Mouse (Mus musculus) hindbrain, embryonic 10.5 days (tissue): ENCODE results near the gene Abhd11. TPM values are rescaled to one million over a fixed set of nuclear protein-coding genes. Genes with fewer than 3 reads are reported as not detected.
A peak's percentile ranks its signal among the peaks of the same experiment; 100 is the strongest.
"Not testable (repeated sequence)": the region's sequence is repeated elsewhere in the genome, so short reads cannot be mapped to it uniquely, and the experiment has no call there.

Experiments
- DNase-seq: peaks from one replicate; pipeline ENCODE4 v3.0.0-alpha.2; 2017; ENCODE audit warnings: low spot score
- H3K27ac ChIP-seq: fragments of 300-500 bp; sonication (generic); 2 replicates; pipeline ENCODE4 v1.5.1; 2016; ENCODE audit warnings: mild to moderate bottlenecking, moderate library complexity
- H3K27me3 ChIP-seq: fragments of 300-500 bp; sonication (generic); 2 replicates; pipeline ENCODE4 v1.6.1; 2016; ENCODE audit warnings: mild to moderate bottlenecking; ENCODE audit not compliant: poor library complexity, insufficient read depth, severe bottlenecking
- H3K36me3 ChIP-seq: fragments of 300-500 bp; sonication (generic); 2 replicates; pipeline ENCODE4 v1.6.1; 2016; ENCODE audit warnings: mild to moderate bottlenecking, moderate library complexity
- H3K4me1 ChIP-seq: fragments of 300-500 bp; sonication (generic); replicated peaks from 2 replicates; pipeline ENCODE4 v1.6.1; 2016; ENCODE audit warnings: mild to moderate bottlenecking
- H3K4me3 ChIP-seq: fragments of 300-500 bp; sonication (generic); 2 replicates; pipeline ENCODE4 v1.5.1; 2016; ENCODE audit warnings: mild to moderate bottlenecking, moderate library complexity
- H3K9me3 ChIP-seq: fragments of 300-500 bp; sonication (generic); 2 replicates; pipeline ENCODE4 v1.6.1; 2016; ENCODE audit warnings: mild to moderate bottlenecking, moderate library complexity
- WGBS: fragments of 180-500 bp; shearing (Covaris S2); methylation state at CpG from one replicate; pipeline ENCODE4 v1.1.7; 2016; 5-methylcytosine and 5-hydroxymethylcytosine counted together
- polyA plus RNA-seq: library from polyadenylated mRNA; unstranded; fragments of >200 nt; fragmentation: Nextera tagmentation; extraction: Ambion mirVana; gene quantifications from 2 replicates; pipeline ENCODE4 v1.2.1, GENCODE M21; 2016

Abhd11 gene
- 42.2 and 43.6 TPM in 2 replicates for polyA plus RNA-seq

- peaks cover 51% of the 10 kb centered on the region for H3K4me1 ChIP-seq
- H3K36me3 ChIP-seq, result no peaks in the 10 kb centered on the region
- DNase-seq, result peak; percentile 99
- H3K4me3 ChIP-seq, result peak within 1 kb of the TSS; percentile 70
- H3K27me3 ChIP-seq, result peaks cover 21% of the 10 kb centered on the region
- H3K27ac ChIP-seq, result peak within 1 kb of the TSS; percentile 94
- under 1% methylated on average over 52 of the region's 52 CpGs for WGBS
- H3K9me3 ChIP-seq, result no peaks in the 10 kb centered on the region
Observed at GRCm38 (mm10) chr5:135008671-135009589, at the start of gene Abhd11. TSS of gene Abhd11 (plus strand) at chr5:135009152.

GRCm38 (mm10) chr5:134960430-134960829 lies 48.5 kb upstream of the Abhd11 start:
- Histone ChIP-seq H3K36me3 (no peaks in the 10 kb centered on the region), H3K9me3 (no peaks in the 10 kb centered on the region), H3K27me3 (no peaks in the 10 kb centered on the region), H3K4me1 (peaks cover 6% of the 10 kb centered on the region; the same call in 1 of the 2 replicates), H3K4me3 (no peak overlapping the region), H3K27ac (no peak overlapping the region)
- DNase-seq, result no peak
- 72% methylated on average over 2 of the region's 2 CpGs for WGBS

- Histone ChIP-seq H3K4me1 (peaks cover 17% of the 10 kb centered on the region), H3K36me3 (no peaks in the 10 kb centered on the region), H3K27ac (no peak overlapping the region), H3K4me3 (no peak overlapping the region), H3K9me3 (no peaks in the 10 kb centered on the region), H3K27me3 (peaks cover 8% of the 10 kb centered on the region; the same call in 1 of the 2 replicates)
- 94% methylated on average over 2 of the region's 2 CpGs for WGBS
- DNase-seq, result no peak
Observed at GRCm38 (mm10) chr5:134961519-134961918, 47.4 kb upstream of the Abhd11 start.

GRCm38 (mm10) chr5:134963546-134963945 lies 45.4 kb upstream of the Abhd11 start:
- Histone ChIP-seq H3K9me3 (no peaks in the 10 kb centered on the region), H3K27ac (no peak overlapping the region), H3K4me1 (peaks cover 30% of the 10 kb centered on the region), H3K4me3 (no peak overlapping the region), H3K36me3 (no peaks in the 10 kb centered on the region), H3K27me3 (peaks cover 20% of the 10 kb centered on the region; the same call in 1 of the 2 replicates)
- no peak for DNase-seq
- 46% methylated on average over 5 of the region's 5 CpGs for WGBS

DNA sequence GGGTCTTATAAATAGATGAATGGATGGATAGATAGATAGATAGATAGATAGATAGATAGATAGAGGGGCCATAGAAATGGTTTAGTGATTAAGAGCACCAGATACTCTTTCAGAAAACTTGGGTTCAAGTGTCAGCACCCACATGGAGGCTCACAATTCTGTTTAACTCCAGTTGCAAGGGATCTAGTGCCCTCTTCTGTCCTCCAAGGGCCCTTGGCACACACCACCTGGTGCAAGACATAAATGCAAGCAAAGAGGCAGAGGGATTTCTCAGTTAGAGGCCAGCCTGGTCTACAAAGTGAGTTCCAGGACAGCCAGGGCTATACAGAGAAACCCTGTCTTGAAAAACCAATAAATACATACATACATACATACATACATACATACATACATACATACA lies 44.3 kb upstream of the Abhd11 start:
- H3K27ac ChIP-seq, DNase-seq, H3K4me3 ChIP-seq, H3K9me3 ChIP-seq, H3K36me3 ChIP-seq: not testable (repeated sequence)
- peaks cover 20% of the 10 kb centered on the region; the same call in 1 of the 2 replicates for H3K27me3 ChIP-seq
- peaks cover 30% of the 10 kb centered on the region for H3K4me1 ChIP-seq

- H3K27me3 ChIP-seq, result peaks cover 20% of the 10 kb centered on the region; the same call in 1 of the 2 replicates
- peaks cover 30% of the 10 kb centered on the region for H3K4me1 ChIP-seq
- DNase-seq, result peak; percentile 73
- WGBS, result 5% methylated on average over 10 of the region's 10 CpGs
- no peaks in the 10 kb centered on the region for H3K36me3 ChIP-seq
- H3K4me3 ChIP-seq, result peak overlapping the region; percentile 42
- H3K9me3 ChIP-seq, result no peaks in the 10 kb centered on the region
- H3K27ac ChIP-seq, result no peak overlapping the region
Observed at GRCm38 (mm10) chr5:134965473-134965851, 43.5 kb upstream of the Abhd11 start.

DNA sequence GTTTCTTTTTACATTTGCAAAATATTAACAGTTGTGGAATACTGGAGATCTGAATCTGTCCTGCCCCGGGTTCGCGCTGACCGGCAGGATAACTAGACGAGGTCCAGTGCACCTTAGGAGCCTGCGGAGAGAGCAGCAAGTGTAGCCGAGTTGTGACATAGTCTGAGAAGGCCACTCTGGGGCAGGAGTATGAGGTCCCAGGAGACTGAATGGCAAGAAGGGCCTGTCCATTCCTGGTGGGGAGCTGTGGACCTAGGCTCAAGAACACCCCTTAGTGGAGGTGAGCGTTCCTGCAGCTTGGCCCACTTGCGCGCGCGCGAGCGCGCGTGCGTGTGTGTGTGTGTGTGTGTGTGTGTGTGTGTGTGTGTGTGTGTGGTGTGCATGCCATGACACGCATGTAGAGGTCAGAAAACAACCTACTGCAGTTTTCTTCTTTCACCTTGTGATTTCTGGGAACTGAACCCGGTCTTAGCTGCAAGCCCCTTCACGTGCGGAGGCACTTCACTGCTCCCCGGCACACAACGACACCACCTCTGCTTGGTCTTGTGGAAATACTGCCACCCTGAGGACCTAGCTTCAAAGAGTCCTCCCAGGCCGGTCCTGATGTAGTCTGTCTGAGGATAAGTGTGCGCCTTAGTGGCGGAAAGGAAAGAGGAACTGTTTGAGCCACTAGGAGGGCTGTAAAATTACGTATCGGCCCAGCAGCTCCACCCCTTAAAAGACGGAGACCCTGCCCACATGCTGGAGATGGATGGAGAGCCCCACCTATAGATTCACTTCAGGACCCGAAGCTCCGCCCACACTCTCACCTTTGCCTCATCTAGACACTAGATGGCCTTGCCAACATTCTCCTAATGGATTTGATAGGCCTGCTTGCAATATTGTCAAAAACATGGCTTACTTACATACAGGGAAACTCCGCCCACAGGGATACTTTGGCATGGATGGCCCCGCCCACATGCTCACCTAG lies 42.8 kb upstream of the Abhd11 start:
- H3K4me3 ChIP-seq, result peak overlapping the region; percentile 42
- H3K9me3 ChIP-seq, result no peaks in the 10 kb centered on the region
- 4% methylated on average over 33 of the region's 33 CpGs for WGBS
- DNase-seq, result peak; percentile 47
- H3K27ac ChIP-seq, result peak overlapping the region; percentile 30; the same call in 1 of the 2 replicates
- peaks cover 30% of the 10 kb centered on the region for H3K4me1 ChIP-seq
- H3K36me3 ChIP-seq, result no peaks in the 10 kb centered on the region
- peaks cover 20% of the 10 kb centered on the region; the same call in 1 of the 2 replicates for H3K27me3 ChIP-seq

GRCm38 (mm10) chr5:134967164-134967944 lies 41.6 kb upstream of the Abhd11 start:
- Histone ChIP-seq H3K4me1 (peaks cover 30% of the 10 kb centered on the region), H3K36me3 (no peaks in the 10 kb centered on the region), H3K27ac (peak overlapping the region; percentile 64; the same call in 1 of the 2 replicates), H3K4me3 (no peak overlapping the region), H3K9me3 (no peaks in the 10 kb centered on the region), H3K27me3 (peaks cover 20% of the 10 kb centered on the region; the same call in 1 of the 2 replicates)
- 71% methylated on average over 20 of the region's 20 CpGs for WGBS
- no peak for DNase-seq

GRCm38 (mm10) chr5:134970671-134971070 lies 38.3 kb upstream of the Abhd11 start:
- Histone ChIP-seq H3K27me3 (peaks cover 20% of the 10 kb centered on the region; the same call in 1 of the 2 replicates), H3K27ac (no peak overlapping the region), H3K4me3 (no peak overlapping the region), H3K36me3 (no peaks in the 10 kb centered on the region), H3K9me3 (no peaks in the 10 kb centered on the region), H3K4me1 (peaks cover 21% of the 10 kb centered on the region)
- no peak for DNase-seq
- 74% methylated on average over 8 of the region's 8 CpGs for WGBS

GRCm38 (mm10) chr5:134973081-134973480 lies 35.9 kb upstream of the Abhd11 start:
- no peak for DNase-seq
- H3K27me3 ChIP-seq, result no peaks in the 10 kb centered on the region

GRCm38 (mm10) chr5:134973526-134973925 lies 35.4 kb upstream of the Abhd11 start:
- Histone ChIP-seq H3K4me1 (no peaks in the 10 kb centered on the region), H3K27me3 (no peaks in the 10 kb centered on the region), H3K36me3 (no peaks in the 10 kb centered on the region), H3K27ac (no peak overlapping the region), H3K4me3 (no peak overlapping the region), H3K9me3 (no peaks in the 10 kb centered on the region)
- no peak for DNase-seq
- 88% methylated on average over 7 of the region's 7 CpGs for WGBS

More at GRCm38 (mm10) chr5:134973081-134973480, 35.9 kb upstream of the Abhd11 start:
- no peaks in the 10 kb centered on the region for H3K36me3 ChIP-seq
- no peaks in the 10 kb centered on the region for H3K4me1 ChIP-seq
- H3K9me3 ChIP-seq, result no peaks in the 10 kb centered on the region
- H3K27ac ChIP-seq, result no peak overlapping the region
- no peak overlapping the region for H3K4me3 ChIP-seq

DNA sequence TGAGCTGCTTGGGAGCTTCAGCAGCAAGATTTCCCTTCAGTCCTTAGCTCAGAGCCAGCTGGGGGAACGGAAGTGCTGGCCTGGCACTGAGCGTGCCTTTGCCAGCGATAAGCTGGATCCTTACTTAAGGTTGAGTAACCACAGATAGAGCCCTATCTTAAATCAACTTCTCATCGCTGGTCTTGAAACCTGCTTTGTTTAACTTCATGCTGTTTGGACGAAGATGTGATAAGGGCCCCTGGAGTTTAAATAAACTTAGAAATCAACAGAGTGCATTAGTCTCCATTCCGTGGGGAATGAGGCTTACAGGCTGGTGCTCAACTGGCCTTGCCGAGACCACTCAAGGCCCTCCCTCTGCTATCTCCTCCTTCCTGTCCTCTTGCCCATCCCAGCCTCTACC lies 34.7 kb upstream of the Abhd11 start:
- no peaks in the 10 kb centered on the region for H3K9me3 ChIP-seq
- no peaks in the 10 kb centered on the region for H3K36me3 ChIP-seq
- H3K27me3 ChIP-seq, result no peaks in the 10 kb centered on the region
- 63% methylated on average over 7 of the region's 7 CpGs for WGBS
- no peak overlapping the region for H3K4me3 ChIP-seq
- no peaks in the 10 kb centered on the region for H3K4me1 ChIP-seq
- no peak for DNase-seq
- H3K27ac ChIP-seq, result no peak overlapping the region
